Mouse (Mus musculus) kidney, adult 11 months (tissue): ENCODE data around the gene 2310022B05Rik.

Experiments
- DNase-seq: peaks from one replicate; pipeline ENCODE4 v3.0.0; 2022

The 2310022B05Rik gene

DNA sequence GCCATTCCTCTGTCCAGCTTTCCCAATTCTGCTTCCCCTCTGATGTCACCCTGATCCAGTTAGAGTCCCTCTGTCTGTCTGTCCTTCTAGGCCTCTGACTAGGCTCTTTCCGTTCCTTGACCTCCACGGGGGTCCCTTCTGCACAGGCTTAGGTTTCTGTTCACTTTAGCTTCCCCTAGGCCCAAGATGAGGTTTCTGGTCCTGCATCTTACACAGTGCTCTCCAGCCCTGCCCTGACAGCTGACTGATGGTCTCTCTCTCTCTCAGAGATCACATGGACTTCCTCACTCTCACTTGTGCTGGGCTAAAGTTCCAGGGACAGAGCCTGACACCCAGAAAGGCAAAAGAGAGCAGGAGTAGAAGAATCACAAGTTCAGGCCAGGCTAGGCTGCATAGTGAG is 76.6 kb downstream of the 2310022B05Rik start:
- DNase-seq, result no peak
